Mouse (Mus musculus): ENCODE results near the gene Sftpd. TPM values are rescaled to one million over a fixed set of nuclear protein-coding genes. Genes with fewer than 3 reads are reported as not detected.

Sftpd gene
- not detected for polyA plus RNA-seq (2014; fragmentation: Illumina TruSeq; extraction: RNeasy Lipid Tissue Mini Kit (QIAGEN cat#74804); ENCODE audit: low read depth, low replicate concordance)

GRCm38 (mm10) chr14:41185059-41185821 is at the start of gene Sftpd:
TSS of gene Sftpd (minus strand) at chr14:41185149.

GRCm38 (mm10) chr14:41151220-41151898 is 33.6 kb downstream of the Sftpd start, which contains the start of gene Mbl1:
TSS of gene Mbl1 (plus strand) at chr14:41151458.

GRCm38 (mm10) chr14:41131540-41131939 is 53.4 kb downstream of the Sftpd start, which contains the start of gene Sftpa1:
TSS of gene Sftpa1 (plus strand) at chr14:41131782.

Other genes with a start within 250 kb of the Sftpd start
- gene Tspan14, start 218.3 kb downstream of the Sftpd start, polyA plus RNA-seq (2014; fragmentation: Illumina TruSeq; extraction: RNeasy Lipid Tissue Mini Kit (QIAGEN cat#74804); ENCODE audit: low read depth, low replicate concordance) = 23.8 TPM
- 295 TPM for gene Fam213a, start 171.4 kb downstream of the Sftpd start, polyA plus RNA-seq (2014; fragmentation: Illumina TruSeq; extraction: RNeasy Lipid Tissue Mini Kit (QIAGEN cat#74804); ENCODE audit: low read depth, low replicate concordance)
- gene Dydc2, start 115.9 kb downstream of the Sftpd start, polyA plus RNA-seq (2014; fragmentation: Illumina TruSeq; extraction: RNeasy Lipid Tissue Mini Kit (QIAGEN cat#74804); ENCODE audit: low read depth, low replicate concordance) = not detected
- not detected for gene Dydc1, start 112.2 kb downstream of the Sftpd start, polyA plus RNA-seq (2014; fragmentation: Illumina TruSeq; extraction: RNeasy Lipid Tissue Mini Kit (QIAGEN cat#74804); ENCODE audit: low read depth, low replicate concordance)
- gene Mat1a, start 80.1 kb downstream of the Sftpd start, polyA plus RNA-seq (2014; fragmentation: Illumina TruSeq; extraction: RNeasy Lipid Tissue Mini Kit (QIAGEN cat#74804); ENCODE audit: low read depth, low replicate concordance) = 0.12 TPM
- not detected for gene Sftpa1, start 53.4 kb downstream of the Sftpd start, polyA plus RNA-seq (2014; fragmentation: Illumina TruSeq; extraction: RNeasy Lipid Tissue Mini Kit (QIAGEN cat#74804); ENCODE audit: low read depth, low replicate concordance)
- gene Mbl1, start 33.7 kb downstream of the Sftpd start, polyA plus RNA-seq (2014; fragmentation: Illumina TruSeq; extraction: RNeasy Lipid Tissue Mini Kit (QIAGEN cat#74804); ENCODE audit: low read depth, low replicate concordance) = 1.1 TPM
- gene Gm2832, start 93.7 kb upstream of the Sftpd start, polyA plus RNA-seq (2014; fragmentation: Illumina TruSeq; extraction: RNeasy Lipid Tissue Mini Kit (QIAGEN cat#74804); ENCODE audit: low read depth, low replicate concordance) = not detected
- not detected for gene Gm5798, start 163.5 kb upstream of the Sftpd start, polyA plus RNA-seq (2014; fragmentation: Illumina TruSeq; extraction: RNeasy Lipid Tissue Mini Kit (QIAGEN cat#74804); ENCODE audit: low read depth, low replicate concordance)
- gene Gm7945, start 201.2 kb upstream of the Sftpd start, polyA plus RNA-seq (2014; fragmentation: Illumina TruSeq; extraction: RNeasy Lipid Tissue Mini Kit (QIAGEN cat#74804); ENCODE audit: low read depth, low replicate concordance) = not detected
- gene Gm6482, start 223.1 kb upstream of the Sftpd start, polyA plus RNA-seq (2014; fragmentation: Illumina TruSeq; extraction: RNeasy Lipid Tissue Mini Kit (QIAGEN cat#74804); ENCODE audit: low read depth, low replicate concordance) = not detected

Measured in kidney, adult 10 weeks (tissue).